Mouse (Mus musculus): ENCODE results near the gene Cldn15. TPM values are rescaled to one million over a fixed set of nuclear protein-coding genes. Genes with fewer than 3 reads are reported as not detected.
"Not testable (repeated sequence)": the region's sequence is repeated elsewhere in the genome, so short reads cannot be mapped to it uniquely, and the experiment has no call there.

Gene Cldn15
- total RNA-seq (2021) = under 1 TPM; 0.46 to 0.54 TPM

DNA sequence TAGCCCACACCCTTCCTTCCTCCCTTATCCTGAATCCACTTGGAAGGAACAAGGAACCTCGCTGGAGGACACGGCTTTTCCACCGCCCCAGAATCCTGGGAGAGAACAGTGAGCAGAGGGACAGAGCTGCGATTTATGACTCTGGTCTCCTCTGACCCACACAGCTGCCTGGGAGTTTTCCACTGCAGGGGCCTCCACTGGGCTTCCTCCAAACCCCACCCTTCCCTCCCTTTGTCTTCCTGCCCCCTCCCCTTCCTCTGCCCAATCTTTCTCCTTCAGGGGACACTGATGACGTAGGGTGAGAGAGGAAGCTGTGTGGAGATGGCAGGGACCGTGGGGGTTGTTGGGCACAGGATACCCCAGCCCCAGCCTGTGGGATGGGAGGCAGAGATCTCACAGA lies at the start of gene Cldn15:
Gene Cldn15, plus strand, starts transcription at position 286 of the 400 bp plus-strand sequence.
- no peak for DNase-seq
- intact Hi-C loops (cut with DNase I) = no loop called here

DNA sequence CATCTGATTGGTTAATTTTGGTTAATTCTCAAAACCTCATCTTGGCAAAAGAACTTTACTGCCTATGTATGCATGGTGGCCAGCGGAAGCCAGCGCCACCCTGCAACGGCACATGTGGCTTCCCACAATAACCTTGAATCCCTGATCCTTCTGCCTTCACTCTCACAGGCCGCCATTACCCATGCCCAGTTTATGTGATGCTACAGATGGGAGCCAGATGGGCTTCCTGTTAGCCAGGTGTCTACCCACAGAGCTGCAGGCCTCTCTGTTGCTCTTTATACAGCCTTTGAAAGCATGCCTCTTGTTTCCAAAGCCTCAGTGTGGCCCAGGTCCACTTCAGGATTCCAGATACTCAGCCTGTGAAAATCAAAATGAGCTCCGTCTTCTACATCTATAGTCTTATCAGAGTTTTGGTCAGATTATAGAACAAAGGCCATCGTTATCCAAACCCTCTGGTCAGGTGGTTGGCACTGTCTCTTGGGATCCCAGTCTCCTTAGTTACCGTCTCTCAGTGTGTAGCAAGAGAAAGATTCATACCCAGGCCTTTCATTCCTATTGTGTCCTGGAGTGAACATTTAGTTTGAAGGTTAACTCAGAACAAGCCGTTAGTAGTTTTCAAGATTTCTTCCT lies 48.7 kb upstream of the Cldn15 start:
- no peak for DNase-seq
- intact Hi-C loops (cut with DNase I) = no loop called here

DNA sequence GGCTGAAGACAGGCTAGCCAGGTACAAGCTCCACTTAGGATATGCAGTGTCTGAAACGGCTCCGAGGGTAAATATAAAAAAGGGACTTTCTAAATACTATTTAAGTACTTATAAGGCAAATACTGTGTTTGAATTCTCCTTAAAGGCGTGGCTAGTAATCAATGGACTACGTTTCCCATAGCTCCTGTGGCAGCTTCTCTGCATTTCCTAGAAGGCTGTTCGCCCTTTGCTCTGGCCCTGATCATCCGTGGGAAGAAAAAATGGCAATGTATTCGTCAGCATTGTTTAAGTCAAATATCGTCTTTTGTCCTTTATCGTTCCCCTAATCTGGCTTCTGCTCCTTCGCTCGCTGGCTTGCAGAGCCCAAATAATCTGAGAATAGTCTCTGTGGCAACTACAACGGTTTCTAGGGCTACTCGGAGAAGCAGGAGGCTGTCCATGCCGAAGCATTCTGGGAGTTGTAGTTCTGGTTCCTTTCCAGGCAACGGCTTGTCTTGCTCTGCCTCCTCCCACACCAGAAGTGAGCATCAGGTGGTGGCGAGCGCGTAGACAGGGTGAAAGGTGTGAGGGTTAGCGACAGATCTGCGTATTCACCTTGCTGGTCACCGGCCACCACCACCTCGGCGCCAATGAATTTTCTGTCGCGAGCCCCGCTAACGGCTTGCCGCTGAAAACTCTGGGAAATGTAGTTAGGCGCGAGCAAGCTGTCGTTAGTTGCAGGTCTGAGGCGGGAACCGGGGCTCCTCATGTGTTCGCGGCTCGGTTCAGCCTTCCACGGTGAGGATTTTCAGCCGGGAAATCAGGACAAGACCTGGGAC lies 47.6 kb upstream of the Cldn15 start:
- intact Hi-C loops (cut with DNase I) = no loop called here
- peak; percentile 62 for DNase-seq

DNA sequence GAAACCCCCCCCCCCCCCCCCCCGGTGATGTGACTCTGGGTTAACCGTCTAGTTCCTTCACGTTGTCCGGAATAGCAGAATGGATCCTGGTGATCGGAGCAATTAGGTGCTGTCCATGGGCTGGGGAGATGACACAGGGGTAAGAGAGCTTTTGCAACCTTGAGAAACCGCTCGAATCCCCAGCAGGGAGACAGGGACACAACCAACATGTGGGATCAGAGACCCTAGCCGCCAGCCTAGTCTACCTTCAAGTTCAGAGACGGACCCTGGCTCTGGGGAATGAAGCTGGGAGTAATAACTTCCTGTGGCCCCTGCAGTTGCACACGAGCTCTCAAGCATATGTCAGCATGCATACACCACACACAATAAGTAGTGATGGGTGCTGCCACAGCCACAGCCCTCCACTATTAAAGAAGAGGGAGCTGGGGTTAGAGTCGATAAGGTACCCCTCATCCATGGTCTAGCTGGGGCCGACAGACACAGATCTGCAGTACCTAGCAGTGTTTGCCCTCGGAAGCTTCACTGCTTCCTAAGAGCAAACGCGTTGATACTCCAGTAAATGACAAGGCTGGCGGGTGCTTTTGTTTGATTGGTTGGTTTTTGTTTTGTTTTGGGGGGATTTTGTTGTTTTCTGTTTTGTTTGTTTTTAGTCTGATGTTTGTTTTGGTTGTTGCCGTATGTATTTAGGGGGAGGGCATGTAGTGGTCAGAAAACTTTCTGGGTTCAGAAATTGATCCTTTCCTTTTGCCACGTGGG lies 46.7 kb upstream of the Cldn15 start:
- intact Hi-C loops (cut with DNase I) = no loop called here
- DNase-seq = no peak

DNA sequence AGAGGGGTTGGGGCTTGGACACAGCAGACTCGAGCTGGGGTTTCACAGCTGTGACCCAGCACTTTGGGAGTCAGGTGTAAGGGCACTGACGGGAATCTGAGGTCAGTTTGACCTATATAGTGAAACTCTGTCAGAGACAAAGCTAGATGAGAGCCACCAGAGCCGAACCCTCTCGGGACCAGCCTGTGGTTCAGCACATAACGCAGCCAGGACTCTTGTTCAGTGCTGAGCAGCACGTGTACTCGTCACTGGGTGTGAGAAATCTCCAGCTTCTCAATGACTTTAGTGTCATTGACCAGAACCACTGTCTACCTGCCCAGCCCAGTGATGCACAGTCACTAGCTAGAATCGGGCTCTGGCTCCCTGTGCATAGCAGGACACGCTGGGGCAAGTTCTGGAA lies 43.6 kb upstream of the Cldn15 start:
- no peak for DNase-seq
- intact Hi-C loops (cut with DNase I) = no loop called here

DNA sequence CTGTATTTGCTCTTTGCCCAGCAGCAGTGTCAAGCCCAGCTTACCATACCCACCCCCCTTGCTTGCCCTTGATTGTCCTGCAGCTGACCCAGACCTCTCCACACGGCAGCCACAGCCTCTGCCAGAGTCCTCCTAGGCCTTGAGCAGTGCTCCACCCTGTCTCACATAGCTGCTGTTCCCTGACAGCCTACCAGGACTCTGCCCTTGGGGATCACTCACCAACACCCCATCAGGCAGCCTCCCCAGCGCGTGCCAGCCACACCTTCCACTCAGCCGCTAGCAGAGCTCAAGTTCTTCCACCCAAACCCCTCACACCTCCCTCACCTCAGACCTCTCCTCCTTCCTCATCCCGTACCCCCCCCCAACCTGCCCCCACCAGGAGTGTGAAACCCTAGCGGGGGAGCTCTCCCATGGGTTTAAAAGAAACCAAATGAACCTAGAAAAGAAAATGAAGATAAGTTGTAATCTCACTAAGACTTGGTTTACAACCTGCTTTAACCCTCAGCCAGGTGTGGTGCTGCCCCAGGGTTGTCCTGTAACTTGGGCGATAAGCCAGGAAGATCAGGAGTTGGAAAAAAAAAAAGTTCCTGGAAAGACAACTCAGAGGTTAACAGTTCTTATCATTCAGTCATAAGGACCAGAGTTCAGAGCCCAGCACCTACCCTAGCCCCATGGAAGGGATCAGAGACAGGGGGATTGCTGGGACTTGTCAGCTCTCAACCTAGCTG lies 42.5 kb upstream of the Cldn15 start:
- DNase-seq = no peak
- intact Hi-C loops (cut with DNase I) = no loop called here

DNA sequence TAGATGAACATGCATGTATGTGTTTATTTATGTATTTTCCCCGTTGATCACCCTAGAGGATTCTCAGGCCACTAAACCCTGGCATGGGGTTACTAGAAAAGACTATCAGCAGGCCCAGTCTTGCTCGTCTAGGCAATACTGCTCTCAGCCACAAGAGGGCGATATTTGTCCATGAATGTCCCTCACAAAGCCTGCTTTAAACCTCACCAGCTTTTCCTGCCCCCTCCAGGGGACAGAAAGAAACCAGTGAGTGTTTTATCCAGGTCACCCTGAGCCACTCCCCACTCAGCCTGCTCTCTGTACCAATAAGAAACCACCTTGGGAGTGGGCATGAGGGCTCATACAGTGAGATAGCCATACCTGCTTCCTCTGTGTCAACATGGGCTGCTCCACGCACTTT lies 37.3 kb upstream of the Cldn15 start:
- intact Hi-C loops (cut with DNase I) = no loop called here
- DNase-seq = peak; percentile 85

DNA sequence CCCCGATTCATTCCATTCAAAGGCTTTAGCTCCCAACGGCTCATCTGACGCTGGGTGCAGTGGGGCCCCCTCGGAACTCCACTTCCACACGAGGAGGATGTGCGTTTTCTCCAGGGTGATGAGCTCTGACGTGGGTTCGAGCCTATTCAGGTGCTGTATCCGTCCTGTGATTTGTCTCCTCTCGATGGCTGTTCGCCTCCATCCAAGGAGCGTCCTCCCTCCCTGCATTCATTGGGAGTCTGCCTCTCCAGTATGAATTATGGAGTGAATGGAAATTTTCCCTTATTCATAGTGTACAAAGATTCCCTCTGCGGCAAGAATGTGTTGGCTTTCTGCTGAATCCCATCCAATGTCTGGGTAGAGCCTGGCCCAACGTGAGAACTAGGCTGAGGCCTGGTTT lies 34.5 kb upstream of the Cldn15 start:
- intact Hi-C loops (cut with DNase I) = no loop called here
- no peak for DNase-seq

DNA sequence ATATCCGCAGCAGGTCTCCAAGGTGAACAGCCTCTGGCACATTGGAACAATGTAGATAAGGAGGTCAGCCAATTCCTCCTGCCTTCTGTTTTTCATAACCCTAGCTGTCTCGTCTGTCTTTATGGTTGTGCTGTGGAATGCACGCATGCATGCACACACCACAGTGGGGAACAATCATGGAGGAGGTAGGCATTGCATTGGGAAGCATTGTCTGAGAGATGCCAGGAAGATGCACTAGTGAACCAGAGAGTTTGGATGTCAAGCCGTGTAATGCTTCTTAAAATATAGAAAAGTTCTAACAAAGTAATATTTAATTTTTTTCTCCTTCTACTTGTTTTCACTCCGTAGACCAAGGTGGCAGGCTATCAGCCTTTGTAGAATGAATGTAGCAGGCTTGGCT lies 33.5 kb upstream of the Cldn15 start:
- no peak for DNase-seq
- intact Hi-C loops (cut with DNase I) = no loop called here

DNA sequence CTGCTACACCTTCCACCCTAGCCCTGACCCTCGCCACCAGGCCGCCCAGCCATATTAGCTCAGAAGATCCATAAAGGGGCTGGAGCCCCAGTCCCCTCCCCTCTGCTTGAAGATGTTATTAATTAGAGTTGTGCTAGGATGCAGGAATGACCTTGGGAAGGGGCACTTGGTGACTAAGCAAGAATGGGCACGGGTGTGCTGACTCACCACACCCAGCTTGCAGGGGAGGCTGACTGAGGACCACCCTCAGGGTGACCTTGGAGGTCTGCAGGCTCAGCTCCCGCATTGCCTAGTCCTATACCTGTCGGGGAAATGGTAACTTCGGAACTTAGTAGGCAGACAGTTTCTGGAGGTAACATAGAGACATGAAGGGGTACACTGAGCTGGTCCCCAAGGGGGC lies 32.5 kb upstream of the Cldn15 start:
- intact Hi-C loops (cut with DNase I) = no loop called here
- DNase-seq = no peak

DNA sequence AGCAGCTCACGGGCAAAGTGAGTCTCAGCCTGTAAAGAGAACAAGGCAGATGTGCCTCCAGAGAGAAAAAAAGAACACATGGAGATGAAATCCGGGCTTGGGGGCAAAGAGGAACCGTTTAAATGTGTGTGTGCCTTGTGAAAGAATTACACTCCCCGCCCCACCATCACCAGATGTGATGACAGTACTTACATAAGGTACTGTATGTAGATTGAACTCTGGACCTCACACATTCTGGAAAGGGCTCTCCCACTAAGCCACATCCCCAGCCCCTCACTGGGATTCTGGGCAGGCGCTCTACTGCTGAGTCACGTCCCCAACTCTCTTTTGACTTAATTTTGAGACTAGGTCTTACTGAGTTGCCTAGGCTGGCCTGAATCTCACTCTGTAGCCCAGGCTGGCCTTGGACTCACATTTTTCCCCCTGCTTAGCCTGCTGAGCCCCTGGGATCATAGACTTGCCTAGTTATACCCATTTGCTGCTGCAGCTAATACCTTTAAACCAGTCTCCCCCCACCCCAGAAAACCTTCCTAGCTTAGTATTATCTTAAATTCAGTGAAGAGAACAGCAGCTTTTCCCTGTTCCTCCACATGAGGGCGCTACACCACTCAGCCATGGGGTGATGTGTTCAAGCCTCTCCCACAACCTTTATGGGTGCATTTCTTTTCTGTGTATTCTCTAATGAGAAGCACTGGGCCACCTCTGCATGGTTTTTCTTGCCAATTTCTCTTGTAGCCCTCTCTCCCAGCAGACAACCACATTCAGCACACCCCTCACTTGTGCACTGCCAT lies 30.3 kb upstream of the Cldn15 start:
- DNase-seq = no peak
- intact Hi-C loops (cut with DNase I) = no loop called here

DNA sequence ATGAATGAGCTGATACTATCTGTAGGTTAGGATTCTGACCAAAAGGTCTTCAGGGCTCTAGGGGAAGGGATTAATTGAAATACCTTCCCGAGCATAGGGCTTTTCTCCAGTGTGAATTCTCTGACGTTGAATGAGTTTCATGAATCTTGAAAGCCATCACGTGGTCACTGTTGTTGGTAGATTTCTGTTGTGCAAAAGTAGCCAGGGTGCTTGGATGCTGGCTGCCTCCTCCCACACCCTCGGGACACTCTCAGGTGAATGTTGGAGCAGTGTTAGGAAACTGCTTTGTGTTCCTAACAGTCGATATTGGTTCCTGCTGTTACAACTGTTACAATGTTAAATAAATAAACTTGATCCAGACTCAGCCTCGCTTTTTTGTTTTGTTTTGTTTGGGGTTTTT lies 29.7 kb upstream of the Cldn15 start:
- no peak for DNase-seq
- intact Hi-C loops (cut with DNase I) = no loop called here

DNA sequence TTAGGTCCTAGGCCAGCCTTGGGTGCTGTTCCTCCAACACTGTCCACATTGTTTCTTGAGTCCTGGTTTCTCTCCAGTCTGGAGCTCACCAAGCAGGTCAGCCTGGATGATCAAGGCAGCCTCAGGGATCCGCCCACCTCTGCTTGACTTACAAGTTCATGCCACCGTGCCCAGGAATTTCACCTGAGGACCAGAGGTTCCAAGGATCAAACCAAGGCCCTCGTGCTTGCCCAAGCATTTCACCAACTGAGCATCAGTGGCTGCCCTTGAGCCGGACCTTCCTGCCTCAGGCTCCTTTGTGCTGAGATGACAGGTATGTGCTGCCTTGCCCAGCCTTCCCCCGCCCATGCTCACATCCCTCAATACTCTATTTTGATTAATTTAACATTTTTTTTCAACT lies 28.8 kb upstream of the Cldn15 start:
- no peak for DNase-seq
- intact Hi-C loops (cut with DNase I) = no loop called here

DNA sequence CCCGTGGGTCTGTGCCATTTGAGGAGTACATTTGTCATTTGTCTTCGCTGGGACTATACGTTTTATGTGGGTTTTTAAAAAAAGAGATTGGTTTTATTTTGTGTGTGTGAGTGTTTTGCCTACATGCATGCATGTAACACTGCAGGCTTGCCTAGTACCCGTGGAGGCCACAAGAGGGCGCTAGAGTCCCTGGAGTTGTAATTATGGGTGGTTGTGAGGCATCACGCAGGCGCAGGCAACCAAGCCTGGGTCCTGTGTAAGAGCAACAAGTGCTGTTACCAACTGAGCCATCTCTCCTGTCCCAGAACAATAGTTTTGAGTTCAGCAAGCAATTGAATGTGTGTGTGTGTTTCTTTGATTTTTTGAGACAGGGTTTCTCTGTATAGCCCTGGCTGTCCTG lies 27.1 kb upstream of the Cldn15 start:
- intact Hi-C loops (cut with DNase I) = no loop called here

DNA sequence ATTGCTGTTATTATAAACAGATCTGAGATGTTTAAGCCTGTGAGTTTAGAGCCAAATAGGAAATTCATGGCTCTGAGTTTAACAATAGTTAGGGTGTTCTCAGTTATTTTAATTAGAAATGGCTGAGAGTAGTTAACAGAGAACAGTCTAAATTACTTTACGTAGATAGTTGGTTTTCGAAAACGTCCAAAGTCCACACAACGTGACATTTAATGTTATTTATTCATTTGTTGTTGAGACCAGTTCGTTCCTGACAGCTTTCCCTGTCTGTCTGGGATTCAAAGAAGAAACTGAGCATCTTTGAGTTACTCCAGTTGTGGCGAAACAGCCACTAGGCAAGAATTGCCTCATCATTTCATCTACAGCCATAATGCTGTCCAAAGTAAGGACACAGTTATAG lies 26.4 kb upstream of the Cldn15 start:
- intact Hi-C loops (cut with DNase I); DNase-seq: not testable (repeated sequence)

More for the DNA sequence above, 27.1 kb upstream of the Cldn15 start:
- no peak for DNase-seq

DNA sequence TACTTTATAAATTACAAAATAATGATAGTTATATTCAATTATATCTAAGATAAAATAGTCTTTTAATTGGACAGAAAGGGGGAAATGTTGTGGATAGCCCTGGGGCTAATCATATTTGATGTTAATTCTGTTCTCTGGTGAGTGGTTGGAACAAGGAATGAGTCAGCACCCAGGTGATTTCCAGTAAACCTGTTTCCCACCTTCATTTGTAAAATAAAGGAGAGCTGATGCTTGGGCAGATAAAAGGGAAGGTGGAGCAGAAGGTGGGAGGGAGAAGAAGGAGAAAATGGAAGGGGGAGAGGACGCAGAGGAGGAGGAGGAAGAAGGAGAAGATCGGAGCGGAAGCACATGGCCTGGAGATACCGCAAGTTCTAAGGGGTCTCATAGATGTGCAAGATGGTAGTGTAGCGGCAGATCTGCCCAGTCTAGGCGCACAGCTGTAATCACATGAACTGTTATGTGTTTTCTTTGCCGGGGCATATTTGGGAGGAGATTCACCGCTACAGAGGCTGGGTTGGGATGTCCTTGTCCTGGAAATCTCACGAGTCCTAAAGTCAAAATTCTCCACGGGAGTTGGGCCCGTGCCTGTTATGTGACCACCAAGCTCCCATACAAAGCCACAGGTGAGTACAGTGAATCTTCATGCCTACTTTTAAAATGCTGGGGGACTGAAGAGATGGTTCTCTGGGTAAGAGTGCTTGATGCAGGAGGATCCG lies 25.4 kb upstream of the Cldn15 start:
- intact Hi-C loops (cut with DNase I) = no loop called here

DNA sequence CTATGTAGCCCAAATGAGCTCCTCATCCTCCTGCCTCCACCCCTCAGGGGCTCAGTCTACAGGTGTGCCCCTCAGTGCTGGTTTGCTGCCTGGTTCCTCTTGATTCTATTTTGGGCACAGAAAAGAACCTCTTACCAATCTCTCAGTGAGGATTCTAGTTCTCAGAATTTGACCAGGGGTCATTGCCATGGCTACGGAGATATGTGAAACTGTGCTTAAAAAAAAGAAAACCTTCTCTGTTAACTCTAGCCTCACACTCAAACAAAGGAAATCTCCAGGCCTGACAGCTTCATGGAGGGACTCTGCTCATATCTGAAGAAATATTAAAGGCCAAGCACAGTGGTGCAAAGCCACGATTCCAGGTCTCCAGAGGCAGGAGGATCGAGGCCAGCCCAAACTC lies 23.6 kb upstream of the Cldn15 start:
- intact Hi-C loops (cut with DNase I) = no loop called here
- no peak for DNase-seq

More for the DNA sequence above, 25.4 kb upstream of the Cldn15 start:
- DNase-seq = no peak

DNA sequence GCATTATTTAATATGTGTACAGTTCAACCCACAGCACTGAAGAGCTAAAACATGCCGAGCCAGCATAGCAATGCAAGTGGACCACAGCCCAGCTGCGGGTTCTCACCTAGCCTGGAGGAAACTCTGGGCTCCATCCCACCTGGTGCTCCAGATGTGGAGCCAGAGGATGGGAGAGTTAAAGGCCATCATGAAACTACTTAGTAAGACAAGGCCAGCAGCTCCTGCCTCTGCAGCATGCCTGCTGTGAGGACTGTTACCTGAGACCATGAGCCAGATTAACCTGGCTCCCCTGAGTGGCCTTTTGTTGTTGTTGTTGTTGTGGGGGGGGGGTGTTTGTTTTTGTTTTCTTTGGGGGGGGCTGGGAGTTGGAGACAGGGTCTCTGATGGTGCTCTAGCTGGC lies 23.0 kb upstream of the Cldn15 start:
- intact Hi-C loops (cut with DNase I) = no loop called here
- DNase-seq = no peak

DNA sequence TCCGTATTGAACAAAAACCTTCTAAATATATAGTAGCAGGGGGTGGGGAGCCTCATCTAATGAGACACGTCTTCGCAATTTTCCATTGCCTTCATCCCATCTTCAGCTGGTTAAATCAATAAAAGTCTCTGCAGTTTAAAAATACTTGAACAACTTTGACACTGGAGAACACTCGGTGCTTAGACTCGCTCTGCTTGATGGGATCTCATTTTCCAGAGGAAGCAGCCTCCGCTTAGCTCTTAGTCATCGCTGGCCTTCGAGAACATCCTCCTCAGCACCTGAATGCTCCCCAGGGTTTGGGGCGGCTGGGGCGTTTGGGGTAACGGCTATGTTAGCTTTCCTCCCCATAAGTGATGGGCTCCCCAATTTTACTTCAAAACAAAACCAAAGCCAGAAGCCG lies 21.3 kb upstream of the Cldn15 start:
- no peak for DNase-seq
- intact Hi-C loops (cut with DNase I) = no loop called here

DNA sequence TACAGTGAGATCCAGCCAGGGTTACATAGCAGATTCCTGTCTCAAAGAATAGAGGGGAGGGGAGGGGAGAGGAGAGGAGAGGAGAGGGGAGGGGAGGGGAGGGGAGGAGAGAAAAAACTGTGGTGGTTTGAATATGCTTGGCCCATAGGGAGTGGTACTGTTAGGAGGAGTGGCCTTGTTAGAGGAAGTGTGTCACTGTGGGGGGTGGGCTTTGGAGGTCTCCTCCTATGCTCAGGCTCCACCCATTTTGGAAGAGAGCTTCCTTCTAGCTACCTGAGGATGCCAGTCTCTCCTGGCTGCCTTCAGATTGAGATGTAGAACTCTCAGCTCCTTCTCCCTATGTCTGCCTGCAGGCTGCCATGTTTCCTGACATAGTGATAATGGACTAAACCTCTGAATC lies 18.5 kb upstream of the Cldn15 start:
- intact Hi-C loops (cut with DNase I) = no loop called here
- no peak for DNase-seq

All from left cerebral cortex, postnatal 4 days (tissue).